ENCODE assay signal across 20 mouse cellular contexts in the genomic region with DNA sequence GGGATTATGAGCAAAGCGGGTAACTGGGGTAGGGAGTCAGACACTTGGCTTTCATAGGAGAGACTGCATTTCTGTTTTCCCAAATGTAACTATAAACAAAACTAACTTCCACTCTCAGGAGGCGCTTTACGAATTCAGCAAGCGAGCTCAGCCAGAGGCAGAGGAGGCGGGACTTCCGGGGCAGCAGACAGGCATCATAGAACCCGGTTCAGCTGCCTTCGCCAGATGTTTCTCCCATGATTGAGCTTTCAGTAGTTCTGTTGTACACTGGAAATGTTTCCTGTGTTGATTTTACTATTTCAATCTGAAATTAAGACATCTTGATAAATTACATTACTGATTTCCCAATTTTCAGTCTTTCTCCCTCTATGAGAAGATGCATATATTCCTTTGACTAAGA.
"Had no signal": no experiment of that assay in that cellular context is flagged by ENCODE, and none has a peak within 500 bp of the region (broad histone marks: within the 10 kb centered on the region; RNA-seq: fewer than 3 reads in every experiment).

No protein-coding gene starts in this region.

- H3K4me1 ChIP-seq: limb, embryonic 15.5 days; midbrain, embryonic 12.5 days; midbrain, embryonic 15.5 days; neural tube, embryonic 12.5 days; neural tube, embryonic 15.5 days; stomach, embryonic 15.5 days had no signal

- H3K9ac ChIP-seq: limb, embryonic 15.5 days; liver, embryonic 14.5 days; liver, postnatal 0 days; midbrain, embryonic 12.5 days; midbrain, embryonic 15.5 days; neural tube, embryonic 12.5 days; neural tube, embryonic 15.5 days; stomach, embryonic 15.5 days had no signal

- H3K4me2 ChIP-seq: limb, embryonic 15.5 days; liver, embryonic 11.5 days; midbrain, embryonic 12.5 days; midbrain, embryonic 15.5 days; neural tube, embryonic 12.5 days; neural tube, embryonic 15.5 days; stomach, embryonic 15.5 days had no signal

- H3K36me3 ChIP-seq: limb, embryonic 15.5 days; midbrain, embryonic 12.5 days; midbrain, embryonic 15.5 days; neural tube, embryonic 12.5 days; neural tube, embryonic 15.5 days; stomach, embryonic 15.5 days had no signal

- H3K9me3 ChIP-seq: limb, embryonic 15.5 days; midbrain, embryonic 12.5 days; midbrain, embryonic 15.5 days; neural tube, embryonic 15.5 days; stomach, embryonic 15.5 days had no signal

- H3K27me3 ChIP-seq: limb, embryonic 15.5 days; midbrain, embryonic 12.5 days; midbrain, embryonic 15.5 days; neural tube, embryonic 12.5 days; neural tube, embryonic 15.5 days; stomach, embryonic 15.5 days had no signal

- H3K27ac ChIP-seq: kidney, postnatal 0 days; layer of hippocampus, adult 2 months; limb, embryonic 15.5 days; liver, embryonic 14.5 days; midbrain, embryonic 12.5 days; midbrain, embryonic 15.5 days; neural tube, embryonic 12.5 days; neural tube, embryonic 15.5 days; stomach, embryonic 15.5 days had no signal

- DNase-seq: kidney, adult 2 months; kidney, postnatal 25 days; layer of hippocampus, adult 9-11 months; liver, postnatal 0 days; lung, postnatal 4 days; right cerebral cortex, adult 18-20 months; right cerebral cortex, postnatal 14 days; spleen, adult 18-20 months; thymus, postnatal 25 days had no signal

- H3K4me3 ChIP-seq: layer of hippocampus, adult 2 months; limb, embryonic 15.5 days; midbrain, embryonic 12.5 days; midbrain, embryonic 15.5 days; neural tube, embryonic 12.5 days; neural tube, embryonic 15.5 days; stomach, embryonic 15.5 days had no signal

- ATAC-seq: intestine, postnatal 0 days; liver, postnatal 0 days; midbrain, embryonic 15.5 days had no signal
